Mouse (Mus musculus): Measurements from ENCODE around the gene Adgrd1.
"Not testable (repeated sequence)": the region's sequence is repeated elsewhere in the genome, so short reads cannot be mapped to it uniquely, and the experiment has no call there.

The Adgrd1 gene

DNA sequence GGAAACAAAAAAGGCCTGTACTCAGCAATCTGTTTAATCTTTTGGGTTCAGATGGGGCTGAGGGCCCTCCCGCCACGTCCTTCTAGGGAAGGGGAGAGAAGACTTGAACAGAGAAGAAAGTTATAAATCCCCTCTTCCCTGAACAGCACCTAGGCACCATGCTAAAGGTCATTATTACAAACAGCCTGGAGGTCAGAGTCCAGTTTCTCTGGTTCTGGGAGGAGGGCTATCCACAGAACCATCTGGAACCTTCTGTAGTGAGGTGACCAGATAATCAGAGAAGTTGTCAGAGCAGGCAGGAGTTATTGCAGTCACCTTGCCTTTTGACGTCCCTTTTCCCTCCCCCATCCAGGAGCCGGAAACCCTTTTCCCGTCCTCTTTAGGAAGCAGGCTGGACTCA is 2.3 kb upstream of the Adgrd1 start:
- DNase-seq (ENCODE audit: low read depth) = no peak

DNA sequence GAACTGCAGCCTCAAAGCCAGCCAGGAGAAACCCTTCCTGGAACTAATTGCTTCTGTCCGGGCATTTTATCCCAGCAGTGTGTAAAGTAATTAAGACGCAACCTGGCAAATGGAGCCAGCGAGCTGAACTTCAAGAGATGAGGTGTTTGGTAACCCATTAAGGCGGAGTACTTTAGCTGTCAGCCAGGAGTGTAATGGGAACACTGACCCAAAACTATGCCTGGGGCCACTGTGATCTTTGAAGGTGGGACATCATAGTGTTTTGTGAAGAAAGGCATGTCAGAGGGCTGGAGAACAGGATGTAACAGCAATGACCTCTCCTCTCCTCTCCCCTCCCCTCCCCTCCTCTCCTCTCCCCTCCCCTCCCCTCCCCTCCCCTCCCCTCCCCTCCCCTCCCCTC is 7.5 kb downstream of the Adgrd1 start:
- DNase-seq (ENCODE audit: low read depth) = no peak

GRCm38 (mm10) chr5:129111729-129112128 is 15.2 kb downstream of the Adgrd1 start:
- DNase-seq (ENCODE audit: low read depth) = no peak

DNA sequence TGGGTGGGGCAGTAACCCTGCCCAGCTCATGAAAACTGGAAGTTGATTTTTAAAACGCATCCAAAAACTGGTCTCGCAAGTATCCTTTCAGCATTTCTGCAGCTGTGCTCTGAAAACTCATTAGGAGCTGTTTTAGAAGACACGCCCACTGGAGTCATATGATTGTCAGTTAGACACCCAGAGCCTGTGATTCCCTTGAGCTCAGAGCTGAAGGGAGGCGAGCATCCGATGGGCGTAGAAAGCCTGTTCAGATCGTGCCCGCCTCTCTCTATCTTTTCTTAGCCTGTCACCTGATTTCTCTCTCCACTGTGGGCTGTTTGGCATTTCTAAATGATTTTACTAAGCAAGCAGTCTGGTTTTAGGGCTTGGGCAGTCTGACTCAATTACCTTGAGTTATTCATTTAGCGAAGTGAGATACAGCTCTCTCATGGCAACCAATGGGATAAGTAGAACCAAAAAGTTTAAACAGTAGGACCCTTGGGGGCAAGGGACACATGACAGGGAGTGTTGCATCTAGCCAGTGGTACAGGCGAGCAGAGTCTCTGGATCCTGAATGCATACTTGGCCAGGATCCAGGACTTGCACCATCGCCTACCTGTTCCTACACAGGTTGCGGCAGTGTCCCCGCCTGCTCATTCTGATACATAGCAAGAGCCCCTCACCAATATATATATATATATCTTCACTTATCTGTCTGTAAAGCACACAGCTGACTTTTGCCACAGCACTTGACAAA is 17.4 kb downstream of the Adgrd1 start:
- DNase-seq (ENCODE audit: low read depth) = no peak

GRCm38 (mm10) chr5:129116299-129116698 is 19.7 kb downstream of the Adgrd1 start:
- DNase-seq (ENCODE audit: low read depth) = no peak

GRCm38 (mm10) chr5:129117593-129118113 is 21.1 kb downstream of the Adgrd1 start:
- no peak for DNase-seq (ENCODE audit: low read depth)

- no peak for DNase-seq (ENCODE audit: low read depth)
Measured at GRCm38 (mm10) chr5:129118523-129118922, 22.0 kb downstream of the Adgrd1 start.

GRCm38 (mm10) chr5:129119146-129119545 is 22.6 kb downstream of the Adgrd1 start:
- no peak for DNase-seq (ENCODE audit: low read depth)

DNA sequence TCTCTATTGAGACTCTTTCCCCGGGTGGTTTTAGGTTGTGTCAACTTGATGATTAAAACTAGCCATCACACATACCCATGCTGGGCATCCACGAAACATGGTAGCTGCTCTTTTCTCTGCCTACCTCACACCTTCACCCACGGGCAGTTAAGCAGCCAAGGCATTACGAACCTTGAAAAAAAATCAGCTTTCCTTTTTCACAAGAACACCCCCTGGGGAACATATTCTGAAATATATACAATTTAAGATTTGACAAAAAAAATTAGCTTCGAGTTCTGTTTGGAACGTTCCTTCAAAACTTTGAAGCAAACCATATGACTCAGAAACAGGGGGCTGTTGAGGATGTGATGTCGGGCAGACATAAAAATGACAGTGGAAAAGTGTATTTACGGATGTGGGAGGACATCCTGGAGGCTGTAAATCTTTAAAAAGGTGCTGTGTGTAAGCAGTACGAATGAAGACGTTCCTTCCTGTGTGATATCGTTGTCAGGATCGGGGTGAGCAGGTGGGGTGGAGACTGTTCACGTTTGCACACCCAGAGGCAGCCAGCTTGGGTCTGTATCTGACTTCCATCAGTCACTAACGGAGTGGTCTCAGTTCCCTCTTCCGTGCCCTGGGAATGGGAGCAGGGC is 25.2 kb downstream of the Adgrd1 start:
- no peak for DNase-seq (ENCODE audit: low read depth)

DNA sequence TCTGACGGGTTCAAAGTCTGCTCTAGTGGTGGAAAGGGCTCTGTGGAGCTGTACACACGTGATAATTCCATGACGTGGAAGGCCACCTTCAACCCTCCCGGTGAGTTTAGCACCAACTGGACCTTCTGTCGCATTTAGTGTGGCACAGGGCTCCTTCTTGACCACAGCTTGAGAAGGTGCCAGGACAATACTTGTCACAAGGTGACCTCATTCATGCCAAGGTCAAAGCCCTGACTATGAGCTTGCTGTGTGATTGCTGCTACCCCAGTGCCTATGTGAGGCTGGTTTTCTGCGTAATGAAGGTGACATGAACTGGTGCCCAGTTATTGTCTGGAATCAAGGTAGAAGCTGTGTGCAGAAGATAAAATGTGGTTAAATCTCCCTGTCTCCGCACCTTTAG is 25.9 kb downstream of the Adgrd1 start:
- no peak for DNase-seq (ENCODE audit: low read depth)

- DNase-seq (ENCODE audit: low read depth) = no peak
Measured at GRCm38 (mm10) chr5:129124070-129124828, 27.7 kb downstream of the Adgrd1 start.

DNA sequence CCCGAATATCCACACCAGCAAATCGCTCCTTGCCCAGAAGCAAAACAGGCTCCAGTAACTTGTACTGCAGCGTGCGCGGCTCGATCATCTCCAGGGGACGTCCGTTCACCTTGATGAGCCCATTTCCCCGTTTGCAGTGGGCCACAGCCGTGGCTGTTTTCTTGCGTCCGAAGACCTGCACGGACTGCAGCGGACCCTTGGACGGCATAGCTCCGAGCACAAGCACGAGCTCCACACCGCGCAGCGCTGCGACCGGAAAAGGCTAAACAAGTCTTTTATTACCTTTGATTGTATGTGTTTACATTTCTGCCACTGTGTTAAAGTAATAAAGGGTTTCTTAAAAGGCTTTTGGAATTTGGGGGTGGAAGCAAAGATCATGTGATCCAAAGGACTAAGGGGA is 31.8 kb downstream of the Adgrd1 start:
- not testable (repeated sequence) for DNase-seq (ENCODE audit: low read depth)

DNA sequence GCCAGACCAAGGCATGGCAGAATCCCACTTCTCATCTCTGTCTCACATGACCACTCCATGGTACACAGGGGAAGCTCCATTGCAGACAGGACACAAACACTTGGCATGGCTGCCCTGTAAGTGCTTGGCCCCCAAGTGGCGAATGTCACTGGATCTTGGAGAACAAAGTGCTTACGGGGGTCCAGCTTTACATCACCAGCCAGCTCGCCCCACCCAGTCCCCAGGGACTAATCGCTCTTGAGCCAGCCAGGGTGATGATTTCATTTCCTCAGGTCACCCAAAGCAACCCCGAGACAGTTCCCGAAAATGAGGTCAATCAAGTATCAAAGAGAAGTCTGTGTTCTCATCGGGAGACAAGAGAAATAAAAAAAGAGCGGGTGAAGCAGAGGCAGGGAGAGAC is 33.8 kb downstream of the Adgrd1 start:
- no peak for DNase-seq (ENCODE audit: low read depth)

DNA sequence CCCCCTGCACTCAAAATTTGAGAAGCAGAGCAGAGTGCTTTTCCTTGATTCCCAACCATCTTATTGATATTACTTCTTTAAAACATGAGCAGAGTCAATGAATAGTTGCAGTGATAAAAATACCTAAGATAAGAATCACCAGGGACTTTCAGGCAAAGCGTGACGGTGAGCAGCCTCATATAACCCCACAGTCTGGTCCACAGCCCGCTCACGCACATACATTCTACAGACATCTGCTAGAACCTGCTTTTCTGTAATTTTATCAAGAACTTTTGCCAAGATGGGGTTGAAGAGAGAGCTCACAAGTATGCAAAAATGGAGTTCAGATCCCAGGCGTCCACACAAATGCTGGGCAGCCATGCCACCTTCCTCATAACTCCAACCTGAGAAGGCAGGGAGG is 40.9 kb downstream of the Adgrd1 start:
- DNase-seq (ENCODE audit: low read depth) = no peak

GRCm38 (mm10) chr5:129138576-129138975 is 42.0 kb downstream of the Adgrd1 start:
- no peak for DNase-seq (ENCODE audit: low read depth)

- DNase-seq (ENCODE audit: low read depth) = no peak
Measured at GRCm38 (mm10) chr5:129142801-129143200, 46.3 kb downstream of the Adgrd1 start.

DNA sequence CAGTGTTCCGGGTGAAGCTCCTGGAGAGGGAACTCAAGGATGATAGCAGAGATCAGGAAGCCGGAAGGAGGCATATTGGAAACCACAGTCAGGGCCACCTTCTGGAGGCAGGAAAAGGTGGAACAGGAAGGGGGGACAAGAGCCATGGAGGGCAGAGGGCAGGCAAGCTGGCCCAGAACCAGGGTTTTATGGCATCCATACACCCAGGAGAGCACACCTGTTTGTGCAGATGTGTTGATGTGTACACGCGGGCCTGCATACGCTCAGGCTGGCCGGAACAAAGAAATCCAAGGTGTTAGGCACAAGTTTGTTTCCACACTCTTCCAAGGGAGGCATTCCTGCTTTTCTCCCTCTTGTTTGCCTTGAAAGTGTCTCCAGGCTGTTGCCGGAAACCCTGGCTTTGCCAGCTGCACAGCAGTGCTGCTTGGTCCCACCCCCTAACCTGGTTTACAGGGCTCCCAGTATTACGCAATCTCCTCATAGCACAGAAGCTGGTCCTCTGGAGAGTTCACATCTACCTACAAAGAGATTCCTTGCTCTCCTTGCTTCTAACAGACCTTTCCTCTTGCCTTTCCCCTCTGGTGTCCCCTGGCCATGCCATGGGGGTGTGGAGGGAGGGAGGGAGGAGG is 48.9 kb downstream of the Adgrd1 start:
- no peak for DNase-seq (ENCODE audit: low read depth)

DNA sequence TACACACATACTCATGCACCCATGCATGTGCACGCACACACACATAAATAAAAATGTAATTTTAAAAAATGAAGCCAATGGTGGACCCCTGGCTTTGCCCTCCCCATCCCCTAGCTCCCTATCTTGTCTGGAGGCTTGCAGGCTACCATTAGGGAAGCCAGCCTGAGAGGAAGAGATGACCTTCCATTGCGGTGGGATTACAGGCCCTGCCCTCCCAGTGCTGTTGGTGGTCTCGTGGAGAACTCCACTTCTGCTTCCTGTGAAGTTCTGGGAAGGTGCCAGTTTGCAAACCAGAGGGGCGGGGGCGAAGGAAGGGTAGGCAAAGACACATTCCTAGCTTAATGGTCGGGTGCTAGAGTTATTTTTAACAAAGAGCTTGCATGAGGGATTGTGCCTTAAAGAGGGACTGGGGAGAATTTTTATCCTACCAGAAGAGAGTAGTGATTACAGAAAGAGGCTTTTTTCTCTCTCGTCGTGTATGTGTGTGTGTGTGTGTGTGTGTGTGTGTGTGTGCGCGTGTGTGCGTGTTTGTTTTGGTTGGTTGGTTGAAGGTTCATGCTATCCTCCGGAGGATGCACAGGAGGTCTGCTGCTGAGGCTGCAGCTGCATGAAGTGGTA is 50.5 kb downstream of the Adgrd1 start:
- no peak for DNase-seq (ENCODE audit: low read depth)

GRCm38 (mm10) chr5:129148485-129148884 is 51.9 kb downstream of the Adgrd1 start:
- no peak for DNase-seq (ENCODE audit: low read depth)

- no peak for DNase-seq (ENCODE audit: low read depth)
Measured at GRCm38 (mm10) chr5:129155023-129155901, 58.7 kb downstream of the Adgrd1 start.

DNA sequence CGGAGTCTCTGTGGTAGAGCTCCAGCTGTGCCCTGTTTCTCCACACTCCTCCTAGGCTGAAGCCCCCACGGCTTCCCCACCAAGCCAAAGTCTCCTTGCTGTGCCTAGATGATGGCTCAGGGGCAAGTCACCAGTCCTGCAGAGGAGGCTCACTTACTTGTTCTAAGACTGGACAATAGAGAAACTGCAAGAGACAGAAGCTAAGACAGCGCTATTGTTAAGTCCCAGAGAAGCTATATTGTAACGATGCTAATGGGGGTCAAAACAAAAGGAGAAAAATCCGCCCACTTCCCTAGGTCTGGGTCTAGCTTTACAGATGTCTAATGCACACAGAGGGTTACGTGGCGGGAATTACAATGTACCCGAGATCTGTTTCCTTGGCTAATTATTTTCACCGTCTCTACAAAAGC is 59.4 kb downstream of the Adgrd1 start:
- no peak for DNase-seq (ENCODE audit: low read depth)
